22 mouse cellular contexts compared by ENCODE assay signal in genomic region chr14:25313693-25314240, GRCm38 (mm10).
DNase-seq lines count a peak whose midpoint lies in the region; ATAC-seq and TF ChIP-seq lines count a peak whose summit lies in the region.
"Had no signal": no experiment of that assay in that cellular context is flagged by ENCODE, and none has a peak within 500 bp of the region (broad histone marks: within the 10 kb centered on the region; RNA-seq: fewer than 3 reads in every experiment).

No protein-coding gene starts in this region.

- 83% methylated on average over 4 of the region's 4 CpGs for WGBS in midbrain, embryonic 10.5 days
- 76% methylated on average over 4 of the region's 4 CpGs for WGBS in midbrain, embryonic 15.5 days
- WGBS in kidney, embryonic 15.5 days, result 82% methylated on average over 4 of the region's 4 CpGs

- ATAC-seq in midbrain, embryonic 15.5 days (replicated peaks), result no peak
- peak; percentile 33 for ATAC-seq in megakaryocyte progenitor cell, adult 5-6 weeks (replicated peaks; ENCODE audit: poor library complexity)
- ATAC-seq in kidney, embryonic 15.5 days (replicated peaks; ENCODE audit: low FRiP score), result no peak
- ATAC-seq: activated CD4-positive, CD25-positive, alpha-beta regulatory T cell, adult 4 months; inflammation-experienced regulatory T-cells, adult 6 months; liver, postnatal 0 days had no signal

- peaks cover 56% of the 10 kb centered on the region for H3K4me1 ChIP-seq in midbrain, embryonic 10.5 days
- H3K4me1 ChIP-seq in midbrain, embryonic 15.5 days, result peaks cover 21% of the 10 kb centered on the region
- peaks cover 32% of the 10 kb centered on the region for H3K4me1 ChIP-seq in bone marrow macrophage, adult 2 months (ENCODE audit: control insufficient read depth, insufficient read depth, low read length)
- peaks cover 46% of the 10 kb centered on the region for H3K4me1 ChIP-seq in kidney, embryonic 15.5 days

- no peak overlapping the region for H3K9ac ChIP-seq in midbrain, embryonic 15.5 days
- no peak overlapping the region for H3K9ac ChIP-seq in kidney, embryonic 15.5 days
- H3K9ac ChIP-seq: heart, embryonic 13.5 days; hindbrain, embryonic 13.5 days; limb, embryonic 12.5 days; liver, postnatal 0 days had no signal

- no peak overlapping the region for H3K4me3 ChIP-seq in midbrain, embryonic 10.5 days
- H3K4me3 ChIP-seq in midbrain, embryonic 15.5 days, result no peak overlapping the region
- no peak overlapping the region for H3K4me3 ChIP-seq in bone marrow macrophage, adult 2 months (ENCODE audit: insufficient read depth, low read length)
- no peak overlapping the region for H3K4me3 ChIP-seq in kidney, embryonic 15.5 days (replicated peaks)
- H3K4me3 ChIP-seq: heart, embryonic 13.5 days; hindbrain, embryonic 13.5 days; left cerebral cortex, adult 2 months; limb, embryonic 12.5 days had no signal

- H3K36me3 ChIP-seq in midbrain, embryonic 10.5 days, result no peaks in the 10 kb centered on the region
- H3K36me3 ChIP-seq in midbrain, embryonic 15.5 days (replicated peaks), result no peaks in the 10 kb centered on the region
- no peaks in the 10 kb centered on the region for H3K36me3 ChIP-seq in kidney, embryonic 15.5 days
- H3K36me3 ChIP-seq: heart, embryonic 13.5 days; hindbrain, embryonic 13.5 days; limb, embryonic 12.5 days had no signal

- TF ChIP-seq CTCF in bone marrow macrophage, adult 2 months (IDR thresholded peaks at IDR 0.05; ENCODE audit: low read depth, low read length), result no peak

- H3K4me2 ChIP-seq in midbrain, embryonic 15.5 days, result no peak overlapping the region
- no peak overlapping the region for H3K4me2 ChIP-seq in kidney, embryonic 15.5 days
- H3K4me2 ChIP-seq: heart, embryonic 13.5 days; hindbrain, embryonic 13.5 days; limb, embryonic 12.5 days; liver, embryonic 11.5 days had no signal

- no peaks in the 10 kb centered on the region for H3K9me3 ChIP-seq in midbrain, embryonic 10.5 days (replicated peaks)
- no peaks in the 10 kb centered on the region for H3K9me3 ChIP-seq in midbrain, embryonic 15.5 days
- no peaks in the 10 kb centered on the region for H3K9me3 ChIP-seq in kidney, embryonic 15.5 days (replicated peaks)
- H3K9me3 ChIP-seq: heart, embryonic 13.5 days; hindbrain, embryonic 13.5 days; limb, embryonic 12.5 days had no signal

- H3K27ac ChIP-seq in midbrain, embryonic 10.5 days (replicated peaks), result peak overlapping the region; percentile 74
- H3K27ac ChIP-seq in midbrain, embryonic 15.5 days, result no peak overlapping the region
- peak overlapping the region; percentile 39 for H3K27ac ChIP-seq in bone marrow macrophage, adult 2 months (ENCODE audit: insufficient read depth, low read depth, low read length)
- H3K27ac ChIP-seq in kidney, embryonic 15.5 days, result no peak overlapping the region
- H3K27ac ChIP-seq: heart, embryonic 13.5 days; hindbrain, embryonic 13.5 days; left cerebral cortex, adult 2 months; limb, embryonic 12.5 days had no signal

- intact Hi-C loops in left cerebral cortex, postnatal 36 days (cut with DNase I), result no loop called here

- H3K27me3 ChIP-seq in midbrain, embryonic 10.5 days (ENCODE audit: low read depth, poor library complexity, severe bottlenecking), result peaks cover 29% of the 10 kb centered on the region
- no peaks in the 10 kb centered on the region for H3K27me3 ChIP-seq in midbrain, embryonic 15.5 days (replicated peaks)
- H3K27me3 ChIP-seq in kidney, embryonic 15.5 days, result peaks cover 14% of the 10 kb centered on the region; the same call in 1 of the 2 replicates

- no peak for TF ChIP-seq POLR2A in bone marrow macrophage, adult 2 months (IDR thresholded peaks at IDR 0.05; ENCODE audit: borderline replicate concordance, low read depth, low read length)

- peak; percentile 90 for DNase-seq in heart, adult 11 months
- DNase-seq in heart, adult 9 months (ENCODE audit: low spot score in 2 of 2), result no peak
- no peak for DNase-seq in midbrain, embryonic 10.5 days (ENCODE audit: low spot score)
- no peak for DNase-seq in left cerebral cortex, postnatal 36 days (ENCODE audit: low spot score in 2 of 2)
- DNase-seq: cerebellum, adult 2 months; heart, postnatal 14 days; kidney, adult 18-20 months; kidney, postnatal 10 days; liver, postnatal 0 days; midbrain, embryonic 14.5 days; thymus, adult 18-20 months had no signal

Comparison
In these comparisons a context has a peak if more than half of its experiments do, and no peak if none do; other contexts are left out.
1. H3K27ac ChIP-seq: peak in midbrain, embryonic 10.5 days (single experiment) and bone marrow macrophage, adult 2 months (single experiment); none in midbrain, embryonic 15.5 days (single experiment) and kidney, embryonic 15.5 days (single experiment).